ENCODE assay signal across 8 mouse cellular contexts in the genomic region with DNA sequence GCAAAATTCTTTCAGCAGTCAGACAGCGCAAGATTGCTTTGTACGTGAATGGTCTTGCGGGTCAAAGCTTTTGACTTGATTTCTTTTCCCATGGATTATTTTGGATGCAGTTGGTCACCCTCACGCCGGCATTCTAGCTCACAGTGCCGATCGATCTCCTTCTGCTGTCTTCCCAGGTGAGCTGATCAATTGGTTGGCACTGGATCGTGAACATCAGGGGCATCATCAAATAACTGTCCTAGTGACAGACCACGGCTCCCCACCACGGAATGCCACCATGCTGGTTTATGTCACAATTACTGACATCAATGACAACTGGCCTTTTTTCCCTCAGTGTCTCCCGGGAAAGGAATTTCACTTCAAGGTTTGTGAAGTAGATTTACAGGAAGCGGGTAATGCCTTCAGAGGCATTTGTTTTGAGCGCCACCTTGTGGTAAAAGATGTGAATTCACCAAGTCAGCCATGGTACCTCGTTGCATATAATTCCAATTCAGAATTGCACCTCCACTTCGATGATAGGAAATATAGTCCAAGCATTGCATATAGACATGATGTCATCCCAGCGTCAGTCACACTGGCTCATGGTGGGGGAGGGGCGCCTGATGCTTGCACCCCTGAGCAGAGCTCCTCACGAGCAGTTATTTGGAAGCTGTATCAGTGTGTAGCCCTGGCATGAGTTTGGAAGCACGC.
A peak's percentile ranks its signal among the peaks of the same experiment; 100 is the strongest.
DNase-seq lines count a peak whose midpoint lies in the region; ATAC-seq and TF ChIP-seq lines count a peak whose summit lies in the region.

No protein-coding gene starts in this region.

- H3K4me2 ChIP-seq in intestine, embryonic 15.5 days (replicated peaks), result peak overlapping the region; percentile 17

- H3K27me3 ChIP-seq in intestine, embryonic 15.5 days (replicated peaks), result no peaks in the 10 kb centered on the region

- H3K4me3 ChIP-seq in cortical plate, adult 2 months (ENCODE audit: insufficient read depth, low read length), result no peak overlapping the region
- H3K4me3 ChIP-seq in intestine, embryonic 15.5 days (replicated peaks), result no peak overlapping the region

- H3K9me3 ChIP-seq in intestine, embryonic 15.5 days, result no peaks in the 10 kb centered on the region

- peak; percentile 68 for ATAC-seq in intestine, embryonic 15.5 days

- H3K36me3 ChIP-seq in intestine, embryonic 15.5 days, result no peaks in the 10 kb centered on the region

- H3K9ac ChIP-seq in intestine, embryonic 15.5 days, result no peak overlapping the region

- TF ChIP-seq CTCF in cortical plate, adult 2 months (IDR thresholded peaks at IDR 0.05; ENCODE audit: extremely low read depth, insufficient read depth, low read length), result peak; percentile 65; the same call in 1 of the 2 replicates

- peak; percentile 5 to 32 for DNase-seq in spleen, postnatal 10 days (ENCODE audit: low spot score in 2 of 2)
- DNase-seq in spleen, postnatal 4 days (ENCODE audit: low spot score in 2 of 2), result no peak
- DNase-seq in gastrocnemius, postnatal 4 days (ENCODE audit: low spot score in 2 of 2), result peak; percentile 39 to 56
- DNase-seq in left cerebral cortex, adult 9 months (ENCODE audit: low spot score in 2 of 2), result peak; percentile 9 to 79
- peak; percentile 85 for DNase-seq in mesoderm, embryonic 11.5 days (ENCODE audit: low read depth, low spot score)
- peak; percentile 46 for DNase-seq in skeletal muscle tissue, adult 2 months (ENCODE audit: low read depth, low spot score)

- H3K4me1 ChIP-seq in cortical plate, adult 2 months (ENCODE audit: control insufficient read depth, insufficient read depth, low read length), result no peaks in the 10 kb centered on the region
- no peaks in the 10 kb centered on the region for H3K4me1 ChIP-seq in intestine, embryonic 15.5 days (replicated peaks)

- no peak for TF ChIP-seq POLR2A in cortical plate, adult 2 months (IDR thresholded peaks at IDR 0.05; ENCODE audit: extremely low read depth, insufficient read depth, low read length)

- no peak overlapping the region for H3K27ac ChIP-seq in cortical plate, adult 2 months (ENCODE audit: insufficient read depth, low read length)
- H3K27ac ChIP-seq in intestine, embryonic 15.5 days, result no peak overlapping the region

- 35% methylated on average over 19 of the region's 19 CpGs for WGBS in intestine, embryonic 15.5 days

Comparison
In these comparisons a context has a peak if more than half of its experiments do, and no peak if none do; other contexts are left out.
1. DNase-seq: peak in spleen, postnatal 10 days (2 of 2), gastrocnemius, postnatal 4 days (2 of 2), left cerebral cortex, adult 9 months (2 of 2), mesoderm, embryonic 11.5 days (single experiment) and skeletal muscle tissue, adult 2 months (single experiment); none in spleen, postnatal 4 days (0 of 2).